In genomic region chr15:38412481-38412880, GRCm38 (mm10) we compare ENCODE assay signal across 12 mouse cellular contexts.
"Had no signal": no experiment of that assay in that cellular context is flagged by ENCODE, and none has a peak within 500 bp of the region (broad histone marks: within the 10 kb centered on the region; RNA-seq: fewer than 3 reads in every experiment).

No protein-coding gene starts in this region.

- DNase-seq: kidney, adult 8-10 months; kidney, postnatal 25 days; lung, embryonic 14.5 days; lung, postnatal 14 days; thymus, adult 18-20 months; thymus, postnatal 14 days had no signal

- ATAC-seq: intestine, postnatal 0 days; midbrain, embryonic 15.5 days had no signal

- H3K9me3 ChIP-seq: limb, embryonic 15.5 days; liver, embryonic 15.5 days; midbrain, embryonic 15.5 days had no signal

- H3K27ac ChIP-seq: left cerebral cortex, adult 2 months; limb, embryonic 15.5 days; liver, embryonic 15.5 days; midbrain, embryonic 15.5 days had no signal

- H3K36me3 ChIP-seq: limb, embryonic 15.5 days; liver, embryonic 15.5 days; midbrain, embryonic 15.5 days had no signal

- H3K4me2 ChIP-seq: limb, embryonic 15.5 days; liver, embryonic 15.5 days; lung, embryonic 14.5 days; midbrain, embryonic 11.5 days; midbrain, embryonic 15.5 days had no signal

- H3K4me1 ChIP-seq: liver, embryonic 15.5 days; midbrain, embryonic 15.5 days had no signal

- H3K4me3 ChIP-seq: left cerebral cortex, adult 2 months; limb, embryonic 15.5 days; liver, embryonic 15.5 days; midbrain, embryonic 15.5 days had no signal

- H3K27me3 ChIP-seq: limb, embryonic 15.5 days; liver, embryonic 15.5 days; midbrain, embryonic 15.5 days had no signal

- H3K9ac ChIP-seq: limb, embryonic 15.5 days; liver, embryonic 15.5 days; lung, embryonic 14.5 days; midbrain, embryonic 15.5 days had no signal
